Mouse (Mus musculus): ENCODE measurements around the gene Mapk8.

Mapk8 gene

DNA sequence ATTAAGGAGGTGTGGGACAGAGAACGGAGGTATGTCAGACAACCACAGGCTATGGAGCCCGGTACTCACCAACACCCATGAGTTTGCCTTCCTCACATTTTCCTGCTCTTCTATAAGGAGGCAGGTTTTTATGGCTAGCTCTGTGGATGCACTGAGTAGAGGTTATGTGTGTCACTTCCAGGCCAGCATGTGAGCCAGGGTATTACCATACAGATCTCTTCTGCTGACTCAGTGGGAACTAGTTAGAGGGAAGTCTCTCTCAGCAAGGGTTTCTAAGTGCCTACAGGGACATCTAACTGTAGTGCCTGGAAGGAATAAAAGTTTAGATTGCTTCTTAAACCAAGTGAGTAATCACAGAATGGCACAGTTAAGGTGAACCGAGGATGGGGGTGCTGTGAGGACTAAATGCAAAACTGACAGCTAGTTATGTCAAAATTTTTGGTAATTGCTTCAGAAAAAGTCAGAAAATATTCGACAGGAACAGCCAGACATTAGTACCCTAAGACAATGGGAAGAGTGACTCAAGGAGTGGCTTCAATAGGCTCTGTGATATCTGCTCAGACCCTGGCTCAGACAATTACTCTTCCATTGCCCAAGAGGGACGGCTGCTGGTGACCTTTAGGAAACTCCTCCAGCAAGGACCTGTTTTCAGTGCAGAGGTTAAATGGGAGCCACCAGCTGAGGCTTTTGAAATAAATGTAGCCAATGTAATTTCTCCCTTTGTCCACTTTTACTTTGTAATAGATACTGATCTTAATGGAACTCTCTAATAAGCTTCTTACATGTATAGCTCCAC, 48.7 kb downstream of the Mapk8 start:
- DNase-seq (ENCODE audit: low spot score): no peak

DNA sequence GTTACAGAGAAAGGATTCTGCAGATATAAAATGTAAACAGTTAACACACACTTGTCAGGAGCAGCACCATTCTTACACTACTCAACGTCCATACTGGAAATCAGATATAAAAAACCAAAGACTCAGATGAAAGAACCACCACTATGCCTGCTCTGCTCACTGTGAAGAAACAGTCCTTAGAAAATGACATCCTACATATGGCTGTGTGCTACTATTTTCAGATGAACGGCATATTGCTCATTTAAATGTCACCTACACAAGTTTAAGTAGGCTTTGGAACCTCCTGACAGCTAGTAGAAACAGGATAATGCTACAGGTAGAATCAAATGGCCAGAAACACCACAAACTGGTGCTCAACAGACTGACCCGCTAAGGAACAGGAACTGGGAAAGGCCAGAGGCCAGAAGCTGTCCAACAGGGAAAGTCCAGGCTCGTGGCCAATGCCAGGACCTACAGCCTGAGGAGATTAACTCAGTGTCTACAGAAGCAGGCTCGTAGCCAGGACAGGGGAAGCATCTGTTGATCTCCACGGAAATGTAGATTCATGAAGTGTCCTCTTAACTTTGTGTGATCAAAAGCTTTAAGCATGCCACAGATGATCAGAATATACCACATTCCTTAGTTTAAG, 66.0 kb downstream of the Mapk8 start:
- DNase-seq (ENCODE audit: low spot score): no peak

DNA sequence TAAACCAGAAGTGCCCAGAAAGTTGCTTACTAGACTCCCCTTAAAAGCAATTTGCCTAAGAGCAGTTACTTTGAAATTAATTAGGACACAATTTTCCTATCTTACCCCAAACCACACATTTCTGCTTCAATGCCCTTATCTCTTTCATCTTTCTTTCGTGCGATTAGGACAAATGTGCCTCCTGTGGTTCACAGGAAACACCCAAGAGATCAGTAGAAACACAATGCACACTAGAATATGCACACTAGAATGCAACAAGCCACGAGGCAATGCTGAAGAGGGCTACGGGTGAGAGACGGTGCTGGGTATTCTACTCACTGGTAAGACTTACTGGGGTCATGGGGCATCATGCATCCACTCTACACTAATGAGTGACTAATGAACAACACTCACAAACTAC, 68.2 kb downstream of the Mapk8 start:
- DNase-seq (ENCODE audit: low spot score): no peak

DNA sequence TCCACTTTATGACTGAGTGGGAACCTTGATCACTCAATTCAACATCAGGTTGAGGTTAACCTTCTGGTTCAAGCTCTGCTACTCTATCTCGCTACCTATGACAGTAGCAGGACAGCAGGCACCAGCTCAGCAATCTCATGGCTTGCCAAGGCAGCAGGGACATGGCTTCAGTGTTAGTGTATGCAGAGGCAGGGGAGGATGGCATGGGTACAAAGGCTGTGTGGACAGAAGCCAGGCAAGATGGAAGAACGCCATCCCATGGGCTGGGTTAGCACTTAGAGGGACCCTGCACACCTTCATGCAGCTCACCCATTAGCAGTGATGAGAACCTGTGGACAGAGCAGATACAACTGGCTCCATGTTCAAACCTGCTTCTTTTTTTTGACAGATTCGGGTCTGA, 69.7 kb downstream of the Mapk8 start:
- no peak for DNase-seq (ENCODE audit: low spot score)

DNA sequence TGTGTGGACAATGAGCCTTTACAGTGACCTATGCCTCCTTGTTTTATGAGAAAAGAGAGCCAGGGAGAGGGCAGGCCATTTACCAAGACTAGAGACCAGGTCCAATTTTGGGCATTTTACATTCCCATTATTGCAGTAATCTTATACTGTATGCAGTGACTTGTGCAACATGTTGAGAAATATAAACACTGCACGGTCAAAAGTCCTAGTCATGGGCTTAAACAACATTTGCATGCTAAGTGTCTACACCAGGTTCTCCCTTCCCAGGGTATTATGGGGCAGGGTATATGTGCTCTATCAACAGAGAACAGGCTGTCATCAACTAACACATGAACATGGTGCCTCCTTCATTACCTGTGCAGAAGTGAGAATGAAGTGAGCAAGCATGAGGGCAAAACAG, 72.9 kb downstream of the Mapk8 start:
- no peak for DNase-seq (ENCODE audit: low spot score)

DNA sequence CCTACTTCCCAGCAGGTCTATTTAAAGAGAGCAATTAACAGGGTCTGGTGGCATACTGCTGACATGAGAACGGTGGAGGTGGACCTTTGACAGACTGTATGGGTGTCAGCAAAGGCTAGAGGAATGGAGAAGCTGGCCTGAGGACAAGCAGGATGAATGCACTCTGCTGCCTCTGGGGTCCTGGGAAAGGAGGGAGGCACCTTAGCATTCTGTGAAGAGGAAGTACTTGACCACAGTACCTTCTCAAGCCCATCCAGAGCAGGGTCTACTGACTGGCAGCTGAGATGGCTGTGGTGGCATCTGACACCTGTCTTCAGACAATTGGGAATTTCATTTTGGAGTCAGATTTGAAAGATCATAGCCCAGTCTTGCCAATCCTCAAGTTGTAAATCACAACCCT, 73.7 kb downstream of the Mapk8 start:
- no peak for DNase-seq (ENCODE audit: low spot score)

DNA sequence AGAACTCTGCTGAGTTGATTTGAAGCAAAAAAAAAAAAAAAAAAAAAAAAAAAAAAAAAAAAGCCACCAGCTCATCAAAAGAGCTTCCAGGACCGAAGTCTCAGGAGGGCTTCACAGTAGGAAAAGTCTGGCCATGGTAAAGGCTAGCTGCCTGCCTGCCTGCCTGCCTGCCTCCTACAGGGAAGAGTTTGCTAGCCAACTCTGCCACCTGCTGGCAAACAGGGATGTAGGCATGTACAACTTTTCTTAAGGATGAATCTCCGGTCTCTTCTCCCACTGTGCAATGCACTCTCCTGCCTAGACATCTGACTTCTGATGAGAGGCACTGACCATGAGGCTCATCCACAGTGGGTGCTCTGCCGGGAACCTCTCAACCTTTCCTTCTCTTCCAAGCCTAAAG, 75.7 kb downstream of the Mapk8 start:
- peak; percentile 68 for DNase-seq (ENCODE audit: low spot score)

DNA sequence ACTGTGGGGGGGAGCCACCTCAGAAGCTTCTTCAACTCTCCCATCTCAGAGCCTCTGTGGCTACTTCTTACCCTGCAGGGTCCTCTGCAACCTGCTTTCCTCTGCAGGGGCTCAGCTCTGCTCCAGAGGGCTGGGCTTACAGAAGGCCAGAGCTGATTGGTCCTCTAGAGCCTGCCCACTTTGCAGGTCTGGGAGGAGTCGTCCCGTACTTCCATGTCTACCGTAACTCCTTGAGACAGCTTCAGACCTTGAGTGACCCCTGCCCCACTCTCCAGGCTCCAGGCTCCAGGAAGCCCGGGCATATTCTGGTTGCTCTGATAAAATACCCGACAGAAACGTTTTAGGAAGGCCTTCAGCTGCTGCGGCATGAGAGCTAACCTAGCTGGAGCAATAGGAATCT, 76.9 kb downstream of the Mapk8 start:
- DNase-seq (ENCODE audit: low spot score): no peak

DNA sequence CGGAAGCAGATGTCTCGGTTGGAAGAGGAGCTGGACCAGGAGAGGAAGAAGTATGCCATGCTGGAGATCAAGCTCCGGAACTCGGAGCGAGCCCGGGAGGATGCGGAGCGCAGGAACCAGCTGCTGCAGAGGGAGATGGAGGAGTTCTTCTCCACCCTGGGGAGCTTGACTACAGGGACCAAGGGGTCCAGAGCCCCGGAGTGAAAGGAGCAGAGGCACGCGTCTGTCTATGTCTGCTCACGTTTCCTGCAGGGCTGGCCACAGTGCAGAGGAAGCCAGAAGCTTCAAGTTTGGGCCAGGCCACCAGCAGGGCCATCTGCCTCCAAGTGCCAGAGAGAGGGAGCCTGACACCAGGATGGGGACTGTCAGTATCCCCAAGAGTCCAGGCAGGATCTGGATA, 77.6 kb downstream of the Mapk8 start:
- no peak for DNase-seq (ENCODE audit: low spot score)

DNA sequence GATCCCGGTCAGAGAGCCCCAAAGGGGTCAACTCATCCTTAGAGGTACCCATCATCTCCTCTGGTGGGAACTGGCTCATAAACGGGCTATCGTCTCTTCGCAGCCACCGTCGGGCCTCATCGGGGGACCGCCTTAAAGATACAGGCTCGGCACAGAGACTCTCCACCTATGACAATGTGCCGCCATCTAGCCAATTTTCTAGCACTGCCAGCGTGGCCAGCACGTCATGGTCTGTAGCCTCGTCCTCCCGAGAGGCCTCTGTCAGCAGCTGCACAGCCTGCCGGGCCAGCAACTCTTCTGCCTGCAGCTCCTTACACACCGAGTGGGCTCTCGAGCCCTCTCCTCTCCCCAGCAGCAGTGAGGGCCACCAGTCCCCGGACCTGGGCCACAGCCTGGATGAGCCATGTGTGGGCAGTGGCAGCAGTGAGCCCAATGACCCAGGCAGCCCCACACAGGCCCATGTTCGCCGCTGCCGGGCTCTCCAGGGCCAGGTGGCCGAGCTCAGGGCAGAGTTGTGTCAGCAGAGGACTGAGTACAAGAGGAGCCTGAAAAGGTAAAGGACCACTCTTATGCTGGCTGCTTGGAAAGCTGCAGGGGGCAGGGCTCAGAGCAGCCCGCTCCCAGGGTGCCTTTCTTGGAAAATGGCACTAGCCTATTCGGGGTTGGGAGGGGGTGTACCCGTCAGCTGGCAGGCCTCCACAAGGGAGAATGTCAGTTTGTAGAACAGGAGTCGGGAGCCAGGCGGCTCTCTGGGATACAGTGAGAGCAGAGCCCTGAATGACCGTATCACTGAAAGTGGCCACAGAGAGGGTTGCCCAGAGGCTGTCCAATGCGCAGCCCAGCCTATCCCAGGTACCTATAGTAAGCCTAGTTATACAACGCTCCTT, 79.8 kb downstream of the Mapk8 start:
- peak; percentile 3 for DNase-seq (ENCODE audit: low spot score)

DNA sequence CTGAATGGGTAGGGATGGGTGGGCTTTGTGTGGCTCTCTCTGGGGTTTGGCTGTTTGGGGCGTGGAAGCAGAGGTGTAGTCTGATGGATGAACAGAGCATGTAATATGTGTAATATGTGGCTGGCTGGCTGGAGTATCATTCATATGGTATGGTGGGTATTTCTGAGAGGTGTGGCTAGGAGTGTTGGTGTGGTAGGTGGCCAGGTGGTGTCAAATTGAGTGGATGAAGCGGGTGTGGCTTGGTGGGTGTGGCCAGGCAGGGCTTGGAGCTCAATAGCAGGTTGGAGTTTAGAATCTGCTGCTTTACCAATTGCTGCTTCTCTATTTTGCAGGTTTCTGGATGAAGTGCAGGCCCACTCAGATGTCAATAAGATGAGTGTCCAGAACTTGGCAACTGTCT, 82.9 kb downstream of the Mapk8 start:
- DNase-seq (ENCODE audit: low spot score): peak; percentile 1

DNA sequence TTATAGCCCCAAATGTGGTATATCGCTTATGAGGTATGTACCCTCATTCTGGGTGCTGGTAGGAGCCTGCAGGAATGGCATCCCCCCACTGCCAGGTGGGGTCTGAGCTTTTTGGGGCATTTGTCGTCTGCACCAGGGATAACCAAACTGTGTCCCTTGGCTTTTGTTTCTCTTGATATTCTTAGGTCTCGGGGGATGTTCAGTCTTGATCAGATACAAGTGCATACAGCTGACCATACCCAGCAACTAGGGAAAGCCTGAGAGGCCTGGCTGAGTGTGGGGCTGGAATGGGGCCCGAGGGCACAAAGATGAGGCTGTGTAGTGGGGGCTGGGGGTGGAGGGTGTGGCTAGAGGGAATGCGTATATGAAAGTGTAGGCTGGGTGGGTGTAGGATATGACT, 83.3 kb downstream of the Mapk8 start:
- DNase-seq (ENCODE audit: low spot score): peak; percentile 2

DNA sequence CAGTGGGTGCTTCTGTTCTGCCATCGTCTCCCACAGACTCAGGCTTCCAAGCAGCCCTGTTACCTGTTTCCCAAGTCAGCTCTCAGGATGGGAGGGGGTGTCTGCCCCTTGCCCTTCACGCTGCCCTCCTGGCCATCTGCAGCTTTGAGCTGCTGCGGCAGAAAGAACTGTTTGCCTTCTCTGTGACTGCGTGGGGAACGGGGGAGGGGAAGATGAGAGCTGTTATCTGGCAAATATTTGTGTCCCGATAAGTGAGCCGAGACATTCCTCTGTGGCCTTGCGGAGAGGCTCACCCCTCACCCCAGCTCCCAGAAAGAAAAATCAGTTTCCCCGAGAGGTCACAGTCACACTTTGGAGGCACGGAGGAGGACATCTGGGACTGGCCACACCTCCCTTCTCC, 84.2 kb downstream of the Mapk8 start:
- peak; percentile 47 for DNase-seq (ENCODE audit: low spot score)

DNA sequence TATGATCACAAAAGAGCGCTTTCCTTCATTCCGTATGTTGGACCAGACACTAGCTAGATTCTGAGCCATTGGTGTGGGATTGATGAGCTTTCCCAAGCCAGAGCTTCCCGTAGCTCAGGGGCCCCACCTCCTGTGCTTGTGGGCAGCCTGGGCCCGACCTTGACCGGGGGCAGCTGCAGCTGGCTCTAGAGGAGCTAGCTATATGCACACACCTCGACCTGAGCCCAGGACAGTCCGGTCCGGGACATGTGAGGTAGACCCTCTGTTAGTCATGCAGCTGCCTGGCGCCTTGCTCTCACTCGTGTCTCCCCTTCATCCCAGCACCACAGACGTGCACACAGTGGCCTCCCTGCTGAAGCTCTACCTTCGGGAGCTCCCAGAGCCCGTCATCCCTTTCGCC, 84.8 kb downstream of the Mapk8 start:
- DNase-seq (ENCODE audit: low spot score): peak; percentile 24

DNA sequence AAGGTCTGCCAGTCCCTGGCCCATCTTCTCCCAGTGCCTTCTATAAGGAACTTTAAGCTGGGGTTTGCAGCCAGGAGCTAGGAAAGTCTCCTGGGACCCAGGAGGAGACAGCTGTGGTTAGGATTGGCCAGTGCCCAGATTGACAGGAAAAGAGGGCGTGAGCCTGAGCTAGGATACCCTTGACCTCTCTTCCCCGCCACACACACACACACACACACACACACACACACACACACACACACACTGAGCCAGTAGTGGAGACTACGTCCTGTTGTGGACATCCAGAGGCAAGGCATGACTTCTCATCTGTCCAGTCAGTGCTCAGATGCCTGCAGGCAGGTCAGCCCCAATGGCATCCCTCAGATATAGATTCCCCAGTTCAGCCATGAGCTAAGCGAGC, 85.4 kb downstream of the Mapk8 start:
- DNase-seq (ENCODE audit: low spot score): no peak

DNA sequence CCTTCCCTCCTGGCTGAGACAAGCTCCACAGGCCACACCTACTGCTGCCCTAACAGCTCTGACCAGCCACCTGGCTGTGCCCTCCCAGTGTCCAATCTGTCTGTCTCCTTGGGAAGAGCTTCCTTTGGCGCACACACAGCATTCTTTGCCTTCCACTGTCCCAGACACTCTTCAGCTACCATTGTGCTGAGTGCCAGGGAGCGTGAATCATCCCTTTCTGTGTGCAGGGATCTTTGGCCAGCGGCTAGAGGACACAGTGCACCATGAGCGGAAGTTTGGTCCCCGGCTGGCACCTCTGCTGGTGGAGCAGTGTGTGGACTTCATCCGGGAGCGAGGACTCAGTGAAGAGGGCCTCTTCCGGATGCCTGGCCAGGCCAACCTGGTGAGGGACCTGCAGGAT, 88.1 kb downstream of the Mapk8 start:
- no peak for DNase-seq (ENCODE audit: low spot score)

DNA sequence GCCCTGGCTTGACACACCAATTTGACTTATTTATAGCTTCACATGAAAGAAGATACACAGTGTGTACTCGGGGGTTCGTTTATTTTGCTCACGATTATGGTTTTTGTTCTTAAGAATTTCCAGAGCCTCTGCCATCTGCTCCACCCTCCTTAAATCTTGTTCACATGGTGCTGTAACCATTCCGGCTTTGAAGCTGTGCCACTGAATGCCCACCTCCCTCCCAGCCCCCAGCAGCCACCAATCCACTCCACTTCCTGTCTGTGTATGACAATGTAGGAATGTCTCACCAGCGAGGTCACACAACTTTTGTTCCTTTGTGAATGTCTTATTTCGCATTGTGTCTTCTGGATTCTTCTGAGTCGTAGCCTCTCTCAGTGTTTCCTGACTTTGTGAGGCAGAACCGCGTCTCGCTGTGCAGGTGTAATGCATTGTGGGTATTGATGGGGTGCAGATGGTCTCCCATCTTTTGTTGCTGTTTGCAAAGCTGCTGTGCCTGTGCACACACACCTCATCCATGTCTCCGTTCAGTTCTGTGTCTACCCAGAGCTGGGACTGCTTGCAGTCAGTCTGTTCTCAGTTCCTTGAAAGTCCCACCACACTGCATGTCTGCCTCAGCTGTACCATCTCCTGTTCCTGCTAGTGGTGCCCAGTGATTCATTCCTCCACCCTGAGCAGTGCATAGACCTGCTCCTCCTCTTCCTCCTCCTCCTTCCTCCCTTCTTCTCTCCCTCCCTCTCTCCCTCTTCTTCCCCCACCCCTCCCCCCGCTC, 89.2 kb downstream of the Mapk8 start:
- no peak for DNase-seq (ENCODE audit: low spot score)

DNA sequence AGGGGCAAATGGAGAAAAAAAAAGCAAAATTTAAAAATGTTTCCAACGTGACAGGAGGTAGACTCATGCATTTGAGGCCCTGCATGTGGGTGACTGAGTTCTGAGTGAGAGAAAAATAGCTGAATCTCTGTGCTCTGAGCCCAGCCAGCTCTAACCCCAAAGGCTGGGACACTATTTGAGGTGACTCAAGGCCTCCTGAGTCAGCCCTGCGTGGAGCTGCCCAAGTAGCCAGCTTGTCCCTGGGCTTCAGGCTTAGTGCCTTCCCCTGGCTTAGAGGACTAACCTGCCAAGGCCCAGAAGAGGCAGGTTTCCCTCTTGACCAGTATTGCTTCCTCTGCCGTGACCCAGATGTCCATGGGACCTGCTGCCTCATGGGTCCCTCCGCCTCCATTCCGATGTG, 91.7 kb downstream of the Mapk8 start:
- no peak for DNase-seq (ENCODE audit: low spot score)

DNA sequence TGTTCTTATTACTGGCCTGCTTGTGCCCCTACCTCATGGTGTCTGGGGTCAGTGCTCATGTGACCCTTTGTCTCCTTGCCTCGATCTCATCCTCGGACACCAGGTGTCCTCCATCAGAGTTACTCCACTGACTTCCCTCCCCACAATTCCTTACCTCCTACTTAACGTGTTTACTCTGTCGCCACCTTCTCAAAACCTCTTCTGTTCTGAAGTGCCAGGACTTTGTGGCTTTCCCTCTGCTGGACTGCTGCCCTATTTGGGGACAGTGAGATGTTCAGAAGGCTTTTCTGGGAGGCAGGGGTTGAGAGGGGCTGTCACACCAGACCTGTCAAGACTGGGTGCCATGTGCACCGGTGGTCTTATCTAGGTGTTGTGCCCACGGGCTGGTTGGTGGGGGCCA, 94.1 kb downstream of the Mapk8 start:
- DNase-seq (ENCODE audit: low spot score): no peak

DNA sequence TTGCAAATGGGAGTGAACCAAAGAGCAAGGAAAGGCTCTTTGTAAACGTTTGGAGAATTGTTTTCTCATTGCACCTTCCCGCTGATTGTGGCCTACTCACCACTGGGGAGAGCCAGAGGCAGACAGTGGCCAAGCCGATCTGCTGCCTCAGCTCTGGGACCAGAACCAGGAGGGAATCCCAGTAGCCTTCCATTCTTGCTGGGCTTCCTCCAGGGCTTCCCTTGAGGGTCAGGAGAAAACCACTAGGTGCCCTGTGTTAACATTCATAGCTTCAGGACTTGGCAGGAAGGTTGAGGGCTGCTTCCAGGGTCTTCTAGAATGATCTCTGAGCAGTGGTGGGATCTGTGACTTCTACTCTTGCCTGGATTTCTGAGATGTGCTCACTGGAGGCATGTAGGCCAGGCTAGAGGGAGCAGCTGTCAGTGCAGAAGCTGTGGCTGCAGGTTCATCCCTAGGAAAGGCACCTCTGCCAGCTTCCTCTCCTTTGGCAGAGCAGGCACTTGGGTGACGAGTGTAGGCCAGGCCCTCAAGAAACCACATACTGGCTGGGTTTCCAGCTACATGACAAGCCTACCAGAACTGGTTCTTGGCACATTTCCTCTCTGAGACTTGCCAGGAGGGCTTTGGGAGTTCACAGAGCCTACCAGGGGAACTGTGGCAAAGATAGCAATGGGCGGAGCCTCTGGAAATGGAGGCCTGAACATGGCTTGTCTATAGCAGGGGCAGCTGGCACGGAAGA, 94.8 kb downstream of the Mapk8 start:
- DNase-seq (ENCODE audit: low spot score): no peak

DNA sequence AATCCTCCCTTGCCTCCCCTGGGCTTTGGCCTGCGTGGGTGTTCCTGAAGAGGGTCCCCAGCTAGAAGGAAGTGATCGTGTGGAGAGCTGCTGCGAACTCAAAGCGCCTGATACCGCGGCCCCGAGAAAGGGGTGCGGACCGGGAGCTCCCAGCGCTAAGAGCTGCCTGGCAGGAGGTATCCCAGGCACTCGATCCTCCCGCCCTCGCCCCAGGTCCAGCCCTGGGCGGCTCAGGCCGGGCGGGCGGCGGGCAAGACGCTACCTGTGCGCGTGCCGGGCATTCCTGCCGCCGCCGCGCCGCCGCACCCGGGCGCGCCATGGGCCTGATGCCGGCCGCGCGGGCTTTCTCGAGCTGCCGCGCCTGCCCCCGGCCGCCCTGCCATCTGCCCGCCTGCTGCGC, 95.9 kb downstream of the Mapk8 start:
- DNase-seq (ENCODE audit: low spot score): peak; percentile 18

DNA sequence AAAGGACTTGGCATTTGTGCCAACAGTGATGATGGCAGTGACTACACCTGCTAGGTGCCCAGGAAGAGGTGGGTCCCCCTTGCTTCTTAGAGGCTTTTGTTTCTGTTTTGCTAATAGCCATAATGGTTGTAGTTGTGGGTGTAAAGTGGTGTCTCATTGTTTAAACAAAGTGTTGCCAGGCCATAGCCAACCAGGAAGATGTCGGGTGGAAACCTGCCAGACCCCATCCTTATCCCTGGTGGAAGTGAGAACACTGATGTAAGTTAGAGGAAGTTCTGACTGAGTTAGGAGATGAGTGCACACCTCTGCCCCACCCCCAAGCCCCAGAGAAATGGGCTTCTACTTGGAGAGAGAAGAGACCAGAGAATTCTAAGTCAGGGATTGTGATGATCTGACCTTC, 98.8 kb downstream of the Mapk8 start:
- DNase-seq (ENCODE audit: low spot score): no peak
